Mouse (Mus musculus): ENCODE measurements around the gene Timp3. TPM values are rescaled to one million over a fixed set of nuclear protein-coding genes. Genes with fewer than 3 reads are reported as not detected.

Gene Timp3
- total RNA-seq, 2 experiments from 2014 or later, result 112 to 223 TPM

DNA sequence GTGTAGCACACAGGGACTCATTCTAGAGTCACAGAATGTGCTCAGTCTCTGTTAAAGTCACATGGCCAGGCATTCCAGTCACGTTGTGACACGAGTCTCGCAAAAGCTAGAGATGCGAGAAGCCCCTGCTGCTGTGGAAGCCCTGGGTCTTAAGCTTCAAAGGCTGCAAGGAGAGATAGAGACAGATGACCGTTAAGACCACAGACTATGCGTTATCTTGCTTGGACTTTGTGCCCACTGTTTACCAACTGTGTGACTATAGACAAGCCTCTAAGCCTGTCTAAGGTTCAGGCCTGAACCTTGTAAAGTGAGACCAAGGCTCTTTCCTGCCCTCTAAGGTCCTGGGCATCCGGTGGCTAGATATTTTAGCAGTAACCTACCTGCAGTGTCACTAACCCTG lies 42.5 kb downstream of the Timp3 start:
- intact Hi-C loops (cut with DNase I), result no loop called here
- no peak for DNase-seq

DNA sequence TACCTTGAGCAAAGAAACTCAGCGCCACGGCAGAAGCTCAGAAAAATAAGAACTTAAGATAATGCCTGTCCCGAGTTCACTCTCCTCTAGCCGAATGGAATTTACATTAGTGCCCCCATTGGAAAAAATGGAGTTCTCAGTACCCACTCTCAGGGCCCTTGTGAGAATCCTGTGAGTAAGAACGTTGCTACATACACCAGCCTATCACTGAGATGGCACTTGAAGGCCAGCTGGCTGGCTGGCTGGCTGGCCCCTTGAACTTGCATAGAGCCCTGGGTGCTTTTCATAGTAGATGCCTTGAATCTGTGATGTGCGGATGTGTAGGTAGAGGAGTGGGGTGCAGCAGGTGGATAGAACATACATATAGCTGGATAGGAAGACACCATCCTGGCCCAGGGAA lies 43.2 kb downstream of the Timp3 start:
- DNase-seq, result no peak
- intact Hi-C loops (cut with DNase I), result no loop called here

DNA sequence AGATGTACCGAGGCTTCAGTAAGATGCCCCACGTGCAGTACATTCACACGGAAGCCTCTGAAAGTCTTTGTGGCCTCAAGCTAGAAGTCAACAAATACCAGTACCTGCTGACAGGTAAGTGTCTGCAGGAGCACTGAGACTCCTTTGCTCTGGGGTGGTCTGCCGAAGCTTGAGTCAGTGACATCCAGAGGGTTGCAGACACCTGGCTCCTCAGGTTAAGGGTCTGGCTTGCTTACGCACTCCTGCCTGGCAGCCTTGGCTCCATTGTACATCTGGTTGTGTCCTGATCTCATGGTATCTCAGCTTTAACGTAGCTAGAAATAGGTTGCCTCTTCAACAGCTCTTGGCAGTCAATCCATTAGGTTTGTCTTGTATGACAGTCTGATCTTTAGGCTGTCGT lies 43.8 kb downstream of the Timp3 start:
- no peak for DNase-seq
- intact Hi-C loops (cut with DNase I), result no loop called here

DNA sequence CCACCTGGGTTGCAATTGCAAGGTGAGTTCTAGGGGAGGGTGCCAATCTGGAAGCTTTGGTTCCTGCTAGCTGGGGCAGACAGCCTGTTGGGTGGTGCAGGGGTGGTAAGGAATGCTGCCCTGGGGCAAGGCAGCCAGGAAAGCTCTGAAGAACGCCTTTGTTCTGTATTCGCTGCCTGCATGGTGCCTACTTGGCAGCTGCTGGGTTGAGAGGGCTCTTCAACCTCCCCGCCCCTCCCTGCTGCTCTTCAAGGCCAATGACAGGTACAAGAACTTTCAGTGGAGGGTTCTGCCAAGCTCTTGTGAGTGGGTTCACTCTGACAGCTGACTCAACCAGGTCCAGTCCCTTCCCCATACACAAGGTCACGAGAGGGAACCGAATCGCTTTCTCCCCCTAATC lies 44.5 kb downstream of the Timp3 start:
- intact Hi-C loops (cut with DNase I), result no loop called here

DNA sequence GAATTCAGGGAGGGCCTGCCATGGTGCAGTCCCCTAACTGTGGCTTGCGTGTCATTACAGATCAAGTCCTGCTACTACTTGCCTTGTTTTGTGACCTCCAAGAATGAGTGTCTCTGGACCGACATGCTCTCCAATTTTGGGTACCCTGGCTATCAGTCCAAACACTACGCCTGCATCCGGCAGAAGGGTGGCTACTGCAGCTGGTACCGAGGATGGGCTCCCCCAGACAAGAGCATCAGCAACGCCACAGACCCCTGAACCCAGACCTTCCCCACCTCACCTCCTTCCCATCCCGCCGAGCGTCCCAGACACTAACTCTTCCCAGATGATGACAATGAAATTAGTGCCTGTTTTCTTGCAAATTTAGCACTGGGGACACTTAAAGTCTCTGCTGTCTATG lies 45.5 kb downstream of the Timp3 start:
- DNase-seq, result no peak
- intact Hi-C loops (cut with DNase I), result no loop called here

More for the DNA sequence above, 44.5 kb downstream of the Timp3 start:
- no peak for DNase-seq

DNA sequence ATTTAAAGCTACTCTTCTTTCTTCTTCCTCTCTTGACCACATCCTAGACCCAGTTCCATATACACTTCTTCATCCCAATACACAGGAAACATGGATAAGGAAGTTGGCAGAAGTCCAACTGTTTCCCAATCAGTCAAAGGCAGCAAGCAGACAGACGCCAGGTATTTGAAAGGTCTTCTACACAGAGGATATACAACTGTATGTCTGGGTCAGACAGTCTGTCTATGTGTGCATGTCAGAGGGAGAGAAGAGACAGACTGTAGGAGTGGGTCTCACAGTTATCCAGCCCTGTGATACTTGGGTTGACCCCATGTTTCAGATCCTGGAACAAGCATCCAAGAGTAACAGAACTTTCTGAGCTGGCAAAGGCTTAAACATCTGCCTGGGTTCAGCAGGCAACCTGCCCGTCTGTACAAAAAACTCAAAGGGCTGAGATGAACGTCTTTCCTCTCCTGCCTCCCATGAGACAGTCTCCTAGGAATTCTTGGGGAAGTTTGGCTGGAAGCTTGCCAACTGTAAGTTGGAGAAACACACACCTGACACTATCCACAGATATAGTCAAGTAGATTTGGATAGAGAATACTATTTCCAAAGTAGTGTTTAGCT lies 46.2 kb downstream of the Timp3 start:
- no peak for DNase-seq
- intact Hi-C loops (cut with DNase I), result no loop called here

DNA sequence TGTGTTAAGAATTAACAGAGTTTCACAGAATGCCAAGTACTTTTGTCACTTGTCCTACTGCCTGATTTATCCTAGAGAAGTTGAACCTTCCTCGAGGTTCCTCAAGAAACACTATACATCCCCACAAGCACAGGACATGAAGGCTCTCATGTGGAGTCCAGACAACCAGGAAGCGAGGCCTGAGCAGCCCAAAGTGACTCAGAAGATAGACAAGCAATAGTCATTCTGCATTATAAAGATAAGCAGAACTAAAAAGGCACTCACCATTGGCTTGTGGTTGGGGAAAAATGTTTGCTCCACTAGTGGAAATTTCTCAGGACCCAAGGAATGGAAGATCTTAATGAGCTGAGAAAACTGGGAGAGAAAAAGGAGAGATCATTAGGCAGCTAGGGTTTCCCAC lies 51.1 kb downstream of the Timp3 start:
- no peak for DNase-seq
- intact Hi-C loops (cut with DNase I), result no loop called here

DNA sequence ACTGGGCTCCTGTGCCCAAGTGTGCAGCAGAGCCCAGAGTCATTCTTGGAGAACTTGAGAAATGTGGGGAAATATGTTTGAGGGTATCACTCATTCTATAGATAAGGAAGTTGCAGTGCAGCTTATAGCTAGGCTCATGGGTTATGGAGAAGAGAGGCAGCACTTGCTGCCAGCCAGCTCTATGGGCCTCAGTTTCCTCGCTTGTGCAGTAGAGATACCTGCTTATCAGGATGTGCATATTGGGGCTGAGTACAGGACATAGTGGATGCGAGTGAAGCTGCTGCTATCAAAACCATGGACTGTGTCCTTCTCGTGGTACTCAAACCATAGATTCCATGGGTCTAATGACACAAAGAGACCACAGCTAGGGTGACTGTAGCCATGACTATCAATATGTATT lies 52.3 kb downstream of the Timp3 start:
- intact Hi-C loops (cut with DNase I), result no loop called here
- DNase-seq, result no peak

DNA sequence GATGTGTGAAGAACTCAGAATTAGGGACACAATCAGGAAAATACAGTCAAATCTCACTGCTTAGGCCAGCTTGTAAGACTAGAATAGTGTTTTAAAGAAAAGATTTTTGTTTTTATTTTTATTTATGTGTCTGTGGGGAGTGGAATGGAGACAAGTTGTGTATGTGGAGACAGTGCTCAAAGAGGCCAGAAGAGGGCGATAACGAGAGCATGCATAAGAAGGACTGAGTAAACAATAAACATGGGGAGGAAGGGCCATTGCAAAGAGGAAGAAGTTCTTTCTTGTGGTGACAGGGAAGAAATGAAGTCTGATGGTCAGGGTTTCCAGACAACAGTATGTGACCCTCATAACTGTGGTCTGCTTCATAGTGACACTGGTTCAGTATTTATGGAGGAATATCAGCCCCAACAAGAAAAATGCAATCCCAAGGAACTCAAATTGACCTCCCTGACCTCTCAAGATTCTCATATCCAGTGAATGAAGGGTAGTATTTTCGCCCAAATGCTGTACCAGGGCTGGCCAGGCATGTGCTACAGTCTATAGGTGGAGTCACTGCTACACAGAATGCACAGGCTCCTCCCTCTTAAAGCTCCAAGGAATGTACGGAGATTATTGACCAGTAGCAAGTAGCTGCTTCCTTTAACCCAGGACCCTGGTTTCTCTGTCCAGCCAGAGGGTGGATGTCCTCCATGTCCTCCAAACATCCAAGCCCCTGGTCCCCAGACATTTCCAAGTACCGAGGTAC lies 56.8 kb downstream of the Timp3 start:
- intact Hi-C loops (cut with DNase I), result loop anchor here (5.0 kb wide), 2 partner anchors 55 to 95 kb away; partner anchors contain the start of gene Timp3

DNA sequence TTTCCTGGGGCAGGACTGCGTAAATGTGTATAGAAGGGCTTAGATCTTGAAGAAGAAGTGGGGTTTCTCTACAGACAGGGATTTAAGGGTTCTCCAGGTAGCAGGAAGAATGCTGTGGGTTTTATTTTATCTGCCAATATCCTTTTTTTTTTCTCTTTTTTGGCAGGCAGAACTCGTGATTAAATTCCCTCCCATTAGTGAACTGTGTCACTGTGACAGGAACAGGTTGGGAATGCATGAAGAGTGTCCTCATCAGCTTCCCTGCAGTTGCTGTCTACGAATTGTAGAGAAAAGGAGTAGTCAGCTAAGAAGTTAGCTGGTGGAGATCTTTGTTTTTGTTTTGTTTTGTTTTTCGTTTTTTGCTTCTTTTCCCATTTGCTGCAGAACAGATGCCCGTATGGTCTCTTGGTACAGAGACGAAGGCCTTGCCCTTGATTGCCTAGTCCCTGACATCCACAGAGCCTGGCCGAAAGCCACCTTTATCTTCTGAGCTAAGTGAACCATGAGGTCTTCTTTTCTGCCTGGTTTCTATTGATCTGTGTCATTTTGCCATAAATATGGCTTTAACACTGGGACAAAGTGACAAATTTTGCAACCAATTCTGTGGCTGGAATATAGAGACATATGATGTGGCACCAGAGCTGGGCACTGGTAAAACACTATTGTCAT lies 58.3 kb downstream of the Timp3 start:
- intact Hi-C loops (cut with DNase I), result loop anchor here (5.0 kb wide), 2 partner anchors 56 to 94 kb away; partner anchors contain the start of gene Timp3

More for the DNA sequence above, 56.8 kb downstream of the Timp3 start:
- no peak for DNase-seq

DNA sequence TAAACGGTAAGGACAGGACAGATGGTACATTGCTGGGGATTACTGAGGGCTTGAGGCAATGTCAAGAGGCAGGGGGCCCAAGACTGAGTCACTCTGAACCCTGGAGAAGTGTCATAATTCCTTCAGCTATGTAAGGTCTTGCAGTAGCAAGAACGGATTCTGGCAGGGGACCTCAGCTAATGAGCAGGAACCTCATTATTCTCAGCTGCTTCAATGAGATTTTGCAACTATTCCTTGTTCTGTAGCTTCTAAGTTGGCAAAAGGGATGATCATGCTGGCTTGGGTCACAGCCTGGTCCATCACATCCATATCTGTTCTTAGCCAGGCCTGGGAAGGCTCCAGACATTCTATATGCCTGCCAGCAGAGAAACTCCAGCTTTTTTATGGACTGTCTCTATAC lies 59.0 kb downstream of the Timp3 start:
- DNase-seq, result no peak
- intact Hi-C loops (cut with DNase I), result loop anchor here (5.0 kb wide), 2 partner anchors 57 to 93 kb away; partner anchors contain the start of gene Timp3

More for the DNA sequence above, 58.3 kb downstream of the Timp3 start:
- no peak for DNase-seq

DNA sequence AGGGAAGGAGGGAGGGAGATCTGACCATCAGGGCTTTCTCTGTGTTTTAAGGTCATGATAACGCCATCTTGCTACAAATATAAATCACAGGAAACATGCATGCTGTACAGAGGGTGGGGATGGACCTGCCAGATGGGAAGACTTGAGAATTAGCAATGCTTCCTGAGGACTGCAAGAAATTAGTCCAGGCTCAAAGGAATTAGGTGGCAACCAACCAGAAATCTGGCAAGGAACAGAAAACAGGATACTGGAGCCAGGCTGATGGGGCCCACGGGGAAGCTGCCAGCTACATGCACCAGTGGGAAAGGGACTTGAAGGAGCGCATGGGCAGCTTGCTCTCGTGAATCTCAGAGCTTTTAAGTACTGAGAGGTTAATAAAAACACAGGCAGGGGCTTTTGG lies 59.5 kb downstream of the Timp3 start:
- intact Hi-C loops (cut with DNase I), result loop anchor here (5.0 kb wide), 2 partner anchors 57 to 93 kb away; partner anchors contain the start of gene Timp3
- DNase-seq, result no peak

DNA sequence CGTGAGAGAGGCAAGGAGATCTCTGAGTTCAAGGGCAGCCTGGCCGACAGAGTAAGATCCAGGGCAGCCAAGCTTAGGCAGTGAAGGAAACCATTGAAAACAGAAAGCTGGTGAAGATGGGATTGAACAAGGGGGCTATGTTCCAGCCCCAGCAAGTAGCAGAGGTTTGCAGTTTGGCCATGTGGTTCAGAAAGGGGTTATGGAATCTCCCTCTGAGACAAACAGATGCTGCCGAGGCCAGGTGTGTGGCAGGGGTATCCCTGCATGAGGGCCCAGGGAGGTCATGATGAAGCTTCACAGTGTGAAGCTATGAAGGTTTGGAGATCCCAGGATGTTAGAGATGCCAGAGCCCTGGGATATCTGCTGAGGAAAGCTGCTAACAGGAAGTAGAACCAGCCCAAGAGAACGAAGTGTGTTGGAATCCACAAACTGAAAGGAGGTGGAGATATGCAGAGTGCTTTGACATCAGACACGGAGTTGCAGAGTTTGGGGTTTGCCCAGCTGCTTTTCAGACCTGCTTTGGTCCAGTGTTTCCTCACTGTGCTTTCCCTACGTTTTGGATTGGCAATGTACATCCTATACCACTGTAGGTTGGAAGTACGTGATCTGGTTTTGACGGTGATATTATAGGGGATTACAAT lies 63.6 kb downstream of the Timp3 start:
- intact Hi-C loops (cut with DNase I), result no loop called here

DNA sequence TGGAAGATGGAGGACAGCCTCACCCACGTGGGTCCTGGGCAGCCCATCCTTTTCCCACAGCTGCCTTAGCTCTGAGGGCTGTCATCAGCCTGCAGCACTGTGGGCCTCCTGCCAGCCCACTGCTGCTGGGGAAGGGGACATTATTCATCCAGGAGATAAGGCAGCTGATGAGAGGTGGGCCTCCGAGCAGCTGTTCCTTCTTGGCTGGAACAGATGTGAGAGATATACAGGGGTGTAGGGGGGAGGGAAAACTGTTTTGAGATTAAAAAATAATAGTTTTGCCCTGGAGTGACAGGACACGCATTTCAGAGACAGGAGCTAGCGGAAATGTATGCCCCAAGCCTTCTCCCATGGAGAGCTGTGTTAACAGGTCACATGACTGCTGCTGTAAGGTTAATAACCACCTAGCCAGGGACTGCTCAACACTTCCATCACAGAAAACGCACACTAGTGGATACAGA lies 65.5 kb downstream of the Timp3 start:
- intact Hi-C loops (cut with DNase I), result no loop called here
- peak; percentile 79 to 83 for DNase-seq

More for the DNA sequence above, 63.6 kb downstream of the Timp3 start:
- no peak for DNase-seq

DNA sequence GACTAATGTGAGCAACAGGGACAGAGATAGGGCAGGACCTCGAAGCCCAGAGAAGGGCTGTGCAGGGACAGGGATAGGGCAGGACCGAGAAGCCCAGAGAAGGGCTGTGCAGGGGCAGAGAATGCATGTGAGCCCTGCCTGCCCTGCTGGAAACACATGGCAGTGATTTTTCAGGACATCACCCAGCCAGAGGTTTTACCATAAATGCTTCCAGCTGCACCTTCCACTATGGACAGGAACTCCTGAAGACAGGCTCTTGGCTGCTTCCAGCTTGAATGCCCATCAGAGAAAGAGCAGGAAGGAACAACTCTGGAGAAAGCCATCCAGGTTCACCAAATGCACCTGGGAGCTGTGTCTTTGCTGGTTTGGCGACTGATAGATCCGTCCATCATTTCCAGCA lies 67.2 kb downstream of the Timp3 start:
- intact Hi-C loops (cut with DNase I), result no loop called here
- no peak for DNase-seq

DNA sequence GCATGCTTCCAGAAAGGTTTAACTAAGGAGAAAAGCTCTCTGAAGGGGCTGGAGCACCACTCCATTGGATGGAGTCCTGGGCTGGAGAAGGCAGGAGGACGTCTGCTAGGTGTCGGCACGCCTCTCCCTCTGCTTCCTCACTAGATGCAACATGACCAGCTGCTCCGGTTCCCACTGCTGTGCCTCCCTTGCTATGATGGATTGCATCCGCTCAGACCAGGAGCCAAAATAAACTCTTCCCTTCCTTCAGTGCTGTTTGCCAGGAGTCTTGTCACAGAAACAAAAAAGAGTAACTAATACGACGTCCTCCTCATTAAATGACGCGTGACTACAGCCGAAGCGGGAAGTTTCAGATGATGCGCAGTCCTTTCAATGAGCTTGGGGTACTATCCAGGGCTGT lies 68.6 kb downstream of the Timp3 start:
- intact Hi-C loops (cut with DNase I), result no loop called here
- peak; percentile 63 to 65 for DNase-seq

DNA sequence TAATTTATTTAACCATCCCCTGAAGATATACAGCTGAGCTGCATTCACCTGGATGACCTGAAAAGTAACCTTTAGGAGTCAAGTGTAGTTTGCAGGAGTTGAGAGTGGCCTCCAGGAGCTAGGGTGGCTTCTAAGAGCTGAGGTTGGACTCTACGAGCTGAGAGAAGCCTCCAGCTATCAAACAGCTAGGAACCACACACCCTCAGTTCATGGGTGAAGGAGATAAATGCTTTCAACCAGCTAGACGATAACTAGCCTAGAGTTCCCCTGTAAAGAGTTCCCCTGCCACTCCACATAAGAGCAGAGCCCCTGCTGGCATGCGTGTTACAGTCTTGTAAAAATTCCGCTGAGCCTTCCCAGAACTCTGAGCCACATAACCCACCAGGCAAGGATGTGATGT lies 69.2 kb downstream of the Timp3 start:
- intact Hi-C loops (cut with DNase I), result no loop called here
- no peak for DNase-seq

DNA sequence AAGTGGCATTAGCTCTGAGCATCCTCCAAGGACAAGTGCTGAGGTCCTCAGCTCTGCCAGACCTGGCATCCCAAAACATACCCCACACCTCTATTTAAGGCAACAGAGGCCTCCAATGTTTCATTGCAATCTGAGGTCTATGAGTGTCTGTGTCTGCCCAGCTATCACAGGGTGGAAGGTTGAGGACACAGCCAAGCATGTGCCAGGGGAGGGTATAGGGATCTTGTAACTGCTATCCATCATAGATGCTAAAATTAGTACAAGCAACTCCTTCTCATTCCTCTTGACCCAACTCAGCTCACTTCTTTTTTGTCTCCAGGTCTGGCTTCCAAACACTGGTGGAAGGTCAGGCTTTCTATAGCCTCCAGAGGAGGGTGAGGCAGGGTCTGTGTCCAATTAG lies 71.4 kb downstream of the Timp3 start:
- intact Hi-C loops (cut with DNase I), result no loop called here
- peak in 1 of 2 experiments; percentile 33 for DNase-seq

DNA sequence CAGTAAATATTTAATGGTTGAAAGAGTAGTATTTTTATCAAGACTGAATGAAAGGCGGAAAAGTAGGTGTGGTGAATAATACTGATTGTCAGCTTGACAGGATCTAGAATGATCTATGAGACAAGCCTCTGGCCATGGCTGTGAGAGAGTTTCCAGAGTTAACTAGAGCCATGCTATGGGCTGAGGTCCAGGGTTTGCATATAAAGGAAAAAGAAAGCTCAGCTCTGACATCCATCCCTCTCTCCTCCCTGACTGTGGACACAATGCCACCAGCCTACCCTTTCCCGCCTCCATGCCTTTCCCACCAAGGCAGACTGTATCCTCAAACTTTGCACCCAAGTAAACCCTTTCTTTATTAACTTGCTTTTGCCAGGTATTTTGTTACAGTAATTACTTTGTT lies 73.9 kb downstream of the Timp3 start:
- intact Hi-C loops (cut with DNase I), result no loop called here
- no peak for DNase-seq

DNA sequence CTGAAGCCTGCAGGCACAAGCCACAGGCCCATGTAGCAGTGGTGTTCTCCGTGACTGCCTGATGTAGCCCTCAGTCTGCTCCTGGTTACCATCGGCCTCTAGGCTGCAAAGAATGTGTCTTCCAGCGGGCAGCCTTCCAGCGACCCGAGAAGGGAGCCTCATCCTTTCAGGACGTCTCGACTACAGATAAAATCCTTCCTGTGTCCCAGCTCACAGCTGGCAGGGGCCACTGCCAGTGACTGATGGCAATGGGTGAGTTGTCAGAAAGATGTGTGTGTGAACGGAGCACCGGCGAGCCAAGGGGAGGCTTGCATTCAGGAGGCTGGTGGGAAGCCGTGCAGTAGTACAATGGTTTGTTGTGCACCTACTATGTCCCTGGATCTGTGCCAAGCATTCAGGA lies 75.7 kb downstream of the Timp3 start:
- intact Hi-C loops (cut with DNase I), result no loop called here
- DNase-seq, result no peak

All from heart, postnatal 10 days (tissue).